Mouse (Mus musculus) C2C12 (cell line): ENCODE measurements around the gene Sox13. TPM values are rescaled to one million over a fixed set of nuclear protein-coding genes. Genes with fewer than 3 reads are reported as not detected.

Experiments
- H3K27me3 ChIP-seq: one replicate; pipeline ENCODE4 v1.6.1; 2011; ENCODE audit not compliant: control insufficient read depth, insufficient read depth, insufficient read length
- H3K36me3 ChIP-seq: one replicate; pipeline ENCODE4 v1.6.1; 2011; ENCODE audit not compliant: control insufficient read depth, insufficient read depth
- H3K4me3 ChIP-seq: one replicate; pipeline ENCODE4 v1.5.1; 2011; ENCODE audit warnings: mild to moderate bottlenecking, control low read depth; ENCODE audit not compliant: poor library complexity, insufficient read depth, severe bottlenecking
- H3K79me2 ChIP-seq: one replicate; pipeline ENCODE4 v1.6.1; 2011; ENCODE audit not compliant: control insufficient read depth, insufficient read depth
- H3K79me3 ChIP-seq: one replicate; pipeline ENCODE4 v1.6.1; 2011; ENCODE audit warnings: low read depth, control low read depth
- H3ac ChIP-seq: one replicate; pipeline ENCODE3; 2011; ENCODE audit warnings: low read depth; ENCODE audit not compliant: control insufficient read depth, insufficient read length
- CEBPB ChIP-seq: IDR thresholded peaks from one replicate; pipeline ENCODE4 v1.6.1; 2011; ENCODE audit warnings: low read depth, mild to moderate bottlenecking, control low read depth, moderate library complexity
- CTCF ChIP-seq: IDR thresholded peaks from one replicate; pipeline ENCODE4 v1.5.1; 2011; ENCODE audit not compliant: control insufficient read depth, insufficient read depth, insufficient read length
- FOSL1 ChIP-seq: IDR thresholded peaks from one replicate; pipeline ENCODE4 v1.8.0; 2011; ENCODE audit warnings: mild to moderate bottlenecking, low read length; ENCODE audit not compliant: poor library complexity, insufficient read depth, severe bottlenecking
- MAX ChIP-seq: IDR thresholded peaks from one replicate; pipeline ENCODE4 v1.6.1; 2011; ENCODE audit warnings: mild to moderate bottlenecking, control low read depth
- MYOD1 ChIP-seq: IDR thresholded peaks from one replicate; pipeline ENCODE4 v1.6.1; 2011; ENCODE audit warnings: low read depth; ENCODE audit not compliant: control insufficient read depth, insufficient read length
- MYOG ChIP-seq: IDR thresholded peaks from one replicate; pipeline ENCODE4 v1.6.1; 2011; ENCODE audit not compliant: control insufficient read depth, insufficient read length; ENCODE audit errors: extremely low read depth
- USF1 ChIP-seq: IDR thresholded peaks from one replicate; pipeline ENCODE4 v1.6.1; 2011; ENCODE audit warnings: low read depth, mild to moderate bottlenecking, control low read depth, moderate library complexity
- polyA plus RNA-seq: library from polyadenylated mRNA; unstranded; fragments of >200 nt; fragmentation: generic; extraction: Trizol; gene quantifications from one replicate; pipeline ENCODE4 v1.2.1, GENCODE M21; 2012; ENCODE audit warnings: missing spikeins

The Sox13 gene
- polyA plus RNA-seq, 1 experiment, result 0.26 TPM

DNA sequence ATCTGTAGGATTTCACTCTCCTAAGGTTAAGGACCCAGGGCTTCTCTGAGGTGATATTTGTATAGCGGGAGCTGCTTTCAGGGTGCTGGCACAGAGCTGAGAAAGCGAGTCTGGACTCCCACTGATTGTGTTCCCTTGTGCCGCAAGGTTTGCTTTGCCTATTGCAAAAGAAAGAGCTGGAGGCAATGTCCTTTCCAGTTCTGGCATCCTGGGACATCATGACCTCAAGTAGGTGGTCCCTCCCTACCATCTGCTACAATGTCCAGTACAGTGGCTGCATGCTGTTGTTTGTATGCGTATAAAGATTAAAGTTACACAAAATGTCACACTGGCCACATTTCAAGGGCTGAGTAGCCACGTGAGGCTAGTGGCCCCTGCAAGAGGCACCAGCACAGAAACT is 62.1 kb downstream of the Sox13 start:
- no peak for TF ChIP-seq CTCF
- TF ChIP-seq FOSL1, result no peak
- no peak for TF ChIP-seq CEBPB
- no peak for TF ChIP-seq USF1
- no peak for TF ChIP-seq MYOD1
- TF ChIP-seq MYOG, result no peak
- no peak for TF ChIP-seq MAX

DNA sequence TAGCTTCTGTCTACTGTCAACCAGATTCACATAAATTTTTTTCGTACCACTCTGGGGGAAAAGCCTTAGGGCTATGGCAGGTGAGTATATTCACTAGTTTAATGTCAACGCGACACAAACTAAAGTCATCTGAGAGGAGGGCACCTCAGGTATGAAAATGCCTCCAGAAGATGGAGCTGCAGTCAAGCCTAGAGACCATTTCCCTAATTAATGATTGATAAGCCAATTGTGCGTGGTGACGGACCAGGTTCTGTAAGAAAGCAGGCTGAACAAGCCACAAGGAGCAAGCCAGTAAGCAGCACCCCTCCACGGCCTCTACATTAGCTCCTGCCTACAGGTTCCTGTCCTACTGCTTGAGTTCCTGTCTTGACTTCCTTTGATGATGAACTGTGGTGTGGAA is 63.2 kb downstream of the Sox13 start:
- Histone ChIP-seq H3K79me2 (no peaks in the 10 kb centered on the region), H3K36me3 (no peaks in the 10 kb centered on the region), H3K79me3 (no peaks in the 10 kb centered on the region), H3K27me3 (peaks cover 82% of the 10 kb centered on the region), H3ac (no peak overlapping the region), H3K4me3 (no peak overlapping the region)
- no peak for TF ChIP-seq MAX
- TF ChIP-seq MYOG, result no peak
- no peak for TF ChIP-seq FOSL1
- TF ChIP-seq CEBPB, result no peak

More for the DNA sequence above, 62.1 kb downstream of the Sox13 start:
- H3K36me3 ChIP-seq, result no peaks in the 10 kb centered on the region
- H3K79me2 ChIP-seq, result no peaks in the 10 kb centered on the region
- H3K4me3 ChIP-seq, result no peak overlapping the region
- H3K27me3 ChIP-seq, result peaks cover 82% of the 10 kb centered on the region
- no peaks in the 10 kb centered on the region for H3K79me3 ChIP-seq
- H3ac ChIP-seq, result no peak overlapping the region

DNA sequence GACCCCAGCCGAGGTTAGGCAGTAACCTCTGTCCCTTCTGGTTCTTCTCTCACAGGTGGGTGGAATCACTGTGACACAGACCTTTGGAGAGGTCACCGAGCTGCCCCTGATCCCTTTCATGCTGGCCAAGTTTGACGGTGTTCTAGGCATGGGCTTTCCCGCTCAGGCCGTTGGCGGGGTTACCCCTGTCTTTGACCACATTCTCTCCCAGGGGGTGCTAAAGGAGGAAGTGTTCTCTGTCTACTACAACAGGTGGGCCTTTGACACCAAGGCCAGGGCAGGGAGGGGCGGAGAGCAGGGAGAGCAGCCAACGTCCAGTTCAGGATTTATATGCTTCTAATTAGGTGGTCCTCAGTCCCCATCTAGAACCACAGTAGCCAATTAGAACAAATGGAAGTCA is 67.8 kb downstream of the Sox13 start:
- Histone ChIP-seq H3K36me3 (no peaks in the 10 kb centered on the region), H3K27me3 (peaks cover 85% of the 10 kb centered on the region), H3ac (no peak overlapping the region), H3K79me3 (no peaks in the 10 kb centered on the region), H3K4me3 (no peak overlapping the region), H3K79me2 (no peaks in the 10 kb centered on the region)
- no peak for TF ChIP-seq FOSL1

DNA sequence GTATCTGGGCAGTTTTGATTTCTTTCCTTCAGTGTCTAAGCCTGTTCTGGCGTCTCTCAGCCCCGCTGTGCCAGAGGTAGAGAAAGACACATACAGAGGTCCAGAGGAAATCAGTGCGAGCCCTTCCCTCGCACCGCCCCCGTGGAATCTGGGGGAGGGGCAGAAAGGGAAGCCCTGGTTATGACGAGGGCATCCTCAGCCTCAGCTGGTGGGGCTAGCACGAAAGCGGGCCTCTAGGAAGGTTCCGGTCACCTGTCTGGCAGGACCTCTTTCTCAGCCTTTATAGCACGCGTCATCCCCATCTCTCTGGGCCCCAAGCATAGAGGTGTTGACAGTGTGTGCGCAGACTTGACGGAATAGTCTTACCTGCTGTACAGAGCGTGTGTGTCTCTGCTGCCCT is 68.3 kb downstream of the Sox13 start:
- TF ChIP-seq MAX (no peak), MYOD1 (no peak), CTCF (no peak), USF1 (no peak), MYOG (no peak), FOSL1 (no peak), CEBPB (no peak)
- Histone ChIP-seq H3K27me3 (peaks cover 85% of the 10 kb centered on the region), H3ac (no peak overlapping the region)

DNA sequence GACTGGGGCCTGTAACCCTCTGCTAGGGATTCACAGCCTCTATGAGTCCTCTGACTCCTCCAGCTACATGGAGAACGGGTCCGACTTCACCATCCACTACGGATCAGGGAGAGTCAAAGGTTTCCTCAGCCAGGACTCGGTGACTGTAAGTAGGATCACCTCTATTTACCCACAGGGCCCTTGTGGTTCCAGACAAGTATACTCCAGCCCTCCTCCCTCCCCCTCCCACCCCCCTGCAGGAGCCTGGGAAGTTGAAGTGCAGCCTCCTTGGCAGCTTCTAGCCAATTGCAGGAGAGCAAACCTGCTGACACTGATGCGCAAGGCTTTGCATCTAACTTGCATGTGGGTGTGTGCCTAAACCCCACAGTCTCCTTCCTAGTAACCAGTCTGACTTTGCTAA is 68.7 kb downstream of the Sox13 start:
- H3K79me3 ChIP-seq, result no peaks in the 10 kb centered on the region
- H3K79me2 ChIP-seq, result no peaks in the 10 kb centered on the region
- TF ChIP-seq MYOG, result no peak
- no peak for TF ChIP-seq MYOD1
- H3K27me3 ChIP-seq, result peaks cover 89% of the 10 kb centered on the region
- H3K4me3 ChIP-seq, result no peak overlapping the region
- no peaks in the 10 kb centered on the region for H3K36me3 ChIP-seq
- H3ac ChIP-seq, result no peak overlapping the region

More for the DNA sequence above, 68.3 kb downstream of the Sox13 start:
- Histone ChIP-seq H3K4me3 (no peak overlapping the region), H3K36me3 (no peaks in the 10 kb centered on the region), H3K79me3 (no peaks in the 10 kb centered on the region), H3K79me2 (no peaks in the 10 kb centered on the region)

DNA sequence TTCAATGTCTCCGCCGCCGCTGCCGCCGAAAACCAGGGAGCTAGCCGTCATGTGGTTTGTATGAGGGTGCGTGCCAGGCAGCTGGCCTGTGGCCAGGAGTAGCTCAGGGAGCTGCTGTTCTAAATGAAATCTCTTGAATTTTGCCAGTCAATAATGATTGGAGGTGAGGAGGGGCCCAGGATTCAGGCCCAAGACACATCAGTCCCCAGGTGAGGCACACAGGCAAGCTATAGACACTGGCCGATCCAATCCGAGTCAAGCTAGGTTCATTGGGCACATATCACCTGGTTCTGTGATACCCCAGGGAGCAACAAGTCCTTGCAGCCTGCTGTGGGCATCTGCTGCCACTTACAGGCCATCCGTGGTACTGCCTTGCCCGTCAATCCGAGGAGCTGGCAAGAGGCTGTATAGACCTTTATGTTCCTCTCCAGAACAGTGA is 70.8 kb downstream of the Sox13 start:
- Histone ChIP-seq H3K79me3 (no peaks in the 10 kb centered on the region), H3ac (no peak overlapping the region), H3K36me3 (no peaks in the 10 kb centered on the region), H3K27me3 (peaks cover 86% of the 10 kb centered on the region), H3K79me2 (no peaks in the 10 kb centered on the region), H3K4me3 (no peak overlapping the region)
- TF ChIP-seq CEBPB, result no peak
- no peak for TF ChIP-seq MYOD1
- peak; percentile 86 for TF ChIP-seq CTCF
- no peak for TF ChIP-seq MYOG
- TF ChIP-seq USF1, result no peak
- no peak for TF ChIP-seq MAX
